Mouse (Mus musculus) spleen, postnatal 10 days (tissue): ENCODE data around the gene Zmat1.
"Not testable (repeated sequence)": the region's sequence is repeated elsewhere in the genome, so short reads cannot be mapped to it uniquely, and the experiment has no call there.

Source experiments
- DNase-seq, 2 experiments: peaks; one replicate each; pipeline ENCODE4 v3.0.0; 2021 to 2022; ENCODE audit warnings: low spot score in 2 of 2

The Zmat1 gene

GRCm38 (mm10) chrX:135008720-135009470, at the start of gene Zmat1:
Gene Zmat1 (minus strand): TSS chrX:135009209.
- DNase-seq = peak; percentile 61 to 89

DNA sequence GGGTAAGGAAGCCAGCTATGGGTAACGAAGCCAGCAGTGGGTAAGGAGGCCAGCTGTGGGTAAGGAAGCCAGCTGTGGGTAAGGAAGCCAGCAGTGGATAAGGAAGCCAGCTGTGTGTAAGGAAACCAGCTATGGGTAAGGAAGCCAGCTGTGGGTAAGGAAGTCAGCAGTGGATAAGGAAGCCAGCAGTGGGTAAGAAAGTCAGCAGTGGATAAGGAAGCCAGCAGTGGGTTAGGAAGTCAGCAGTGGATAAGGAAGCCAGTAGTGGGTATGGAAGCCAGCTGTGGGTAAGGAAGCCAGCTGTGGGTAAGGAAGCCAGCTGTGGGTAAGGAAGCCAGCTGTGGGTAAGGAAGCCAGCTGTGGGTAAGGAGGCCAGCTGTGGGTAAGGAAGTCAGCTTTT, 44.9 kb upstream of the Zmat1 start:
- DNase-seq = not testable (repeated sequence)

DNA sequence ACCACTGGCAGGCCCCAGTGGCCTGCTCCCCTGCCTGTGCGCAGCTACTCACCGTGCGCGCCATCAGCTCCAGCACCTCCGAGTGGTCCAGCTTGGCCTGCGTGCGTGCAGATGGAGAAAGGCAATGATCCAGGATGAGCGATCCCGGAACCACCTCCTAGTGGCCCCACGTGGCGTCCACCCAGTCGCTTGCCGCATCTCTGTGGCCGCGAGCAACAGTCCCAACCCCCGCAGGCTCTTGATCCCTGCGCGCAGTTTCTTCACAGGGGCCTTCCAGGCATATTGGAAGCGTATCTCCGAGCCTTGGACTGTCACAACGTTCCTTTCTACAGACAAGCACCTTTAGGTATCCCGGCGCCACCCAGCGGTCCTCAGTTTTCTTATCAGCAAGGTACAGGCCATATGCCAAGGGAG, 27.0 kb upstream of the Zmat1 start:
- no peak for DNase-seq

DNA sequence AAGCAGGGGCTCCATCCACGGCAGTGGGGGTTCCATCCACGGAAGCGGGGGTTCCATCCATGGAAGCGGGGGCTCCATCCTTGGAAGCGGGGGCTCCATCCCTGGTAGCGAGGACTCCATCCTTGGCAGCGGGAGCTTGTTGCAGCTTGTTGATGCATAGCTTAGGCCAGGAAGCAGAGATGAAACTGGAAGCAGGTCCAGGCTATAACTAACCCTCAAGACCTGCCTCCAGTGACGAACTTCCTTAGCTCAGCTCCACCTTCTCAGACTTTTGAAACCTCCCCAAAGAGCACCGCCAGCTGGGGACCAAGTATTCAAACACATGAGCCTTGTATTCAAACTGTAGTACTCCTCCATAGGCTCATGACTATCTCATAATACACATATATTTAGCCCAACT, 16.1 kb upstream of the Zmat1 start:
- no peak for DNase-seq

GRCm38 (mm10) chrX:135011381-135011780, 2.4 kb upstream of the Zmat1 start:
- DNase-seq = no peak

DNA sequence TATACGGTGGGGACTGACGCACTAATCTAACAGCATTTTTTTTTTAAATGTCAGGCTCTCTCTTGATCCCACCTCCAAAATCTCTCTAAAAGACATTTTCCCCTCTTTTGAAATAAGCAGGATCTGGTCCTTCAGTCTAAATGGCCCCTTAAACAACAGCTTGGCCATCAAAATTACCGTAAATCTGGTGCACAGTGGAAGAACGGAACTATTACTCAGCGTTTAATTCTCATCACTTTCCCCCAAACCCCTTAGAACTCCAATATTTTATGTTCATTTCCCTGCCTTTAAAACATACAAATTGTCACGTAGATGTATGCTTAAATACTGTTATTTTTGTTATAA, 434 bp upstream of the Zmat1 start:
- no peak for DNase-seq

GRCm38 (mm10) chrX:135008021-135008420, 988 bp downstream of the Zmat1 start:
- no peak for DNase-seq

DNA sequence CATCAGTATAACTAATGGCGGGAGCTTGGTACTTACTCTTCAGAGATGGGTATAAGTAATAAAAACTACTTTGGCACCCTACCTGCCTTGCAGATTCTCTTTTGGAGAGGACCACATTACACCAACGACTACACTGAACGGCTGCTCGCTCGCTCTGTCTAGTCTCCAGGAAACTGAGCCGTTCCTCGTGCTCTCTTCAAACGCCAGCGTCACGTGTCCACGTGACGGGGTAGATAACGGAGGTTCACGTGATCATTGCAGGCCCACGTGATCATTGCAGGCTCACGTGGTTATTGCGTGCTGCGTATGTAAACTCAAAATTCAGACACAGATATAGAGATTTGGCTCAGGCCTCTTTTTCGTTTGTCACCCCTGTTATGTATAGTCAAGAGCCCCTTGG, 44.5 kb downstream of the Zmat1 start, which contains the start of gene Nxf2:
TSS of gene Nxf2 (minus strand) at position 209 of the 400 bp plus-strand sequence.
- no peak for DNase-seq

GRCm38 (mm10) chrX:134963305-134964094, 45.5 kb downstream of the Zmat1 start:
- peak; percentile 7 to 67 for DNase-seq

- peak; percentile 14 to 50 for DNase-seq
Observed at GRCm38 (mm10) chrX:134930361-134930760, 78.6 kb downstream of the Zmat1 start.

DNA sequence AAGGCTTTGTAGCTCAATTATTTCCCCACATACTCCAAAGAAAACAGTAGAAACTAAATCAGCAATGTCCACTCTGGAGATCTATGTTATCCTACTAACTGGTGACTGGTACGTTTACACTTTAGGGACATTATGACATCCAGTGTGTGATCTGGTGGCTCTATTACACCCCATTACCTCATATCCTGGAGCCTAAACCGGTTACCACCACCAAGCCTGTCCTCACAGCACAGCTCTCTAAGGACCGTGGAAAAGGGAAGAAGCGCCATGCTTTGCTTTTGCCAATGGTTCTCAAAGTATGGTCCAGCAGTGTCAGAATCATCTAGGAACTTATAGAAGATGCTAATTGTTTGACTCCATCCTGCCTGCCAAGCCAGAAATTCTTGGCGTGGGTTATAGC, 79.1 kb downstream of the Zmat1 start:
- DNase-seq = no peak

GRCm38 (mm10) chrX:134925058-134925457, 84.0 kb downstream of the Zmat1 start:
- peak in 1 of 2 experiments; percentile 47 for DNase-seq

DNA sequence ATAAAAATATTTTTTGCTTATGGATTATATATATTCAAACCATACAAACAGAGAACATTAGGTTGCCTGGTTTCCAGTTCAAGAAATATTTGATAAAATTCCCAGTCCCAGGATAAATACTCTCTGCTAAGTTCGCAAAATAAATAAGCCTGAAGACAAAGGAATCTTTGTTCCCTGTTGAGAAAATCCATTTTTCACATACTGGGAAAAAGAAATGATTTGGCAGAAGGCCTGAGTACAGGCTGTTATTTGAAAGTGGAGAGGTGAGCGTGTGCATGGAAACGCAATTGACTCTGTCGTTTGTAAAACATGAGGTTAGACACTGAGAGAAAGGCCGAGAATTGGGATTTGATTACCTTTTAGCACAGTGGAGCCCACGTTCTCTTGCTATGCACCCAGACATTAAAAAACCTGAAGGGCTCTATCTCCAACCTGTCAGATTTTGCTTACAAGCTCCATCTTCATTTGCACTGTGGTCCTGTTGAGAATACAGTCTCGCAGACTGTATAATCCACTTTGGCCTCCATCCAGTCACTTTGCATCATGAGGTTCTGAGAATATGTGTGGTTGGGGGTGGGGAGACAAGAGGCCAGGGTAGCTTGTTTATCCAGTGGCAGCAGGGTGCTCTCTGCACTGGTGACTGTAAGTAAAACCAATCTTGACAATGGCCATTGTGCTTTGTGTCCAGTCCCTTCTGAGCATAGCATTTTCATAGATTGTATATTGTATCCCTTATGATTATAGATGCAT, 85.2 kb downstream of the Zmat1 start:
- DNase-seq = no peak
